Mouse (Mus musculus) heart, embryonic 13.5 days (tissue): ENCODE data around the gene Cab39. TPM values are rescaled to one million over a fixed set of nuclear protein-coding genes. Genes with fewer than 3 reads are reported as not detected.
"Not testable (repeated sequence)": the region's sequence is repeated elsewhere in the genome, so short reads cannot be mapped to it uniquely, and the experiment has no call there.

Source experiments
- ATAC-seq: fragments of 200-750 bp; cut with Nextera tagmentation; 2 replicates; pipeline ENCODE4 v1.8.0; 2017; ENCODE audit warnings: moderate TSS enrichment; ENCODE audit not compliant: insufficient number of reproducible peaks, low FRiP score, low TSS enrichment; ENCODE audit errors: extremely low read depth
- H3K27ac ChIP-seq: fragments of 300-500 bp; sonication (generic); replicated peaks from 2 replicates; pipeline ENCODE4 v1.5.1; 2015; ENCODE audit warnings: moderate library complexity, mild to moderate bottlenecking, inconsistent platforms
- H3K27me3 ChIP-seq: fragments of 300-500 bp; sonication (generic); replicated peaks from 2 replicates; pipeline ENCODE4 v1.6.1; 2015; ENCODE audit warnings: mild to moderate bottlenecking, inconsistent platforms
- H3K36me3 ChIP-seq: fragments of 300-500 bp; sonication (generic); 2 replicates; pipeline ENCODE4 v1.6.1; 2015; ENCODE audit warnings: mild to moderate bottlenecking, inconsistent platforms
- H3K4me1 ChIP-seq: fragments of 300-500 bp; sonication (generic); 2 replicates; pipeline ENCODE4 v1.6.1; 2015; ENCODE audit warnings: inconsistent platforms
- H3K4me2 ChIP-seq: fragments of 300-500 bp; sonication (generic); 2 replicates; pipeline ENCODE4 v1.6.1; 2015; ENCODE audit warnings: inconsistent platforms, mild to moderate bottlenecking, moderate library complexity
- H3K4me3 ChIP-seq: fragments of 300-500 bp; sonication (generic); 2 replicates; pipeline ENCODE4 v1.5.1; 2015; ENCODE audit warnings: moderate library complexity, mild to moderate bottlenecking, inconsistent platforms
- H3K9ac ChIP-seq: fragments of 300-500 bp; sonication (generic); 2 replicates; pipeline ENCODE4 v1.6.1; 2015; ENCODE audit warnings: inconsistent platforms, mild to moderate bottlenecking, moderate library complexity
- H3K9me3 ChIP-seq: fragments of 300-500 bp; sonication (generic); 2 replicates; pipeline ENCODE4 v1.6.1; 2016; ENCODE audit warnings: inconsistent platforms
- WGBS: fragments of 180-500 bp; shearing (Covaris S2); methylation state at CpG from one replicate; pipeline ENCODE4 v1.1.7; 2015; ENCODE audit warnings: mixed read lengths; 5-methylcytosine and 5-hydroxymethylcytosine counted together
- polyA plus RNA-seq: library from polyadenylated mRNA; unstranded; fragments of >200 nt; fragmentation: Nextera tagmentation; extraction: Ambion mirVana; gene quantifications from 2 replicates; pipeline ENCODE4 v1.2.1, GENCODE M21; 2015

Cab39 gene
- polyA plus RNA-seq, 1 experiment from 2014 or later: 20.6 TPM

DNA sequence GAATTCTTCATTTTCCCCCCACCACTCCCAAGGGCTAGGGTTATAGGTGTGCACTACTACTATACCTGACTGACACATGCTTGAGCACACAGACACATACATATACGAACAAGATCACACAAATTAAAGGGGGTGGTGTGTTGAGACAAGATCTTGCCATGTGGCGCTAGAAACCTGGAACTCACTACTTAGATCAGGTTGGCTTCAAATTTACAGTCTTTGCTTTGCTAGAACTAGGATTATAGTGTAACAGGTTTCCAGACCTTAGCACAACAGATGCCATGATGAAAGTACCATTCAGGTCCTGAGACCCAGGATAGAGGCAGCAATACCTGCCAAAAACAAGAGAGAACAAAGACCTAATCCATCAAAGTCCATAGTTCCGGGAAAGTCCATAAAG lies 1.8 kb upstream of the Cab39 start:
- no peaks in the 10 kb centered on the region for H3K9me3 ChIP-seq
- H3K27ac ChIP-seq: no peak overlapping the region
- no peak overlapping the region for H3K9ac ChIP-seq
- WGBS: 79% methylated on average over 3 of the region's 3 CpGs
- peaks cover 8% of the 10 kb centered on the region for H3K36me3 ChIP-seq
- H3K27me3 ChIP-seq: no peaks in the 10 kb centered on the region
- H3K4me3 ChIP-seq: no peak overlapping the region
- H3K4me2 ChIP-seq: no peak overlapping the region
- ATAC-seq: no peak
- peaks cover 19% of the 10 kb centered on the region for H3K4me1 ChIP-seq

DNA sequence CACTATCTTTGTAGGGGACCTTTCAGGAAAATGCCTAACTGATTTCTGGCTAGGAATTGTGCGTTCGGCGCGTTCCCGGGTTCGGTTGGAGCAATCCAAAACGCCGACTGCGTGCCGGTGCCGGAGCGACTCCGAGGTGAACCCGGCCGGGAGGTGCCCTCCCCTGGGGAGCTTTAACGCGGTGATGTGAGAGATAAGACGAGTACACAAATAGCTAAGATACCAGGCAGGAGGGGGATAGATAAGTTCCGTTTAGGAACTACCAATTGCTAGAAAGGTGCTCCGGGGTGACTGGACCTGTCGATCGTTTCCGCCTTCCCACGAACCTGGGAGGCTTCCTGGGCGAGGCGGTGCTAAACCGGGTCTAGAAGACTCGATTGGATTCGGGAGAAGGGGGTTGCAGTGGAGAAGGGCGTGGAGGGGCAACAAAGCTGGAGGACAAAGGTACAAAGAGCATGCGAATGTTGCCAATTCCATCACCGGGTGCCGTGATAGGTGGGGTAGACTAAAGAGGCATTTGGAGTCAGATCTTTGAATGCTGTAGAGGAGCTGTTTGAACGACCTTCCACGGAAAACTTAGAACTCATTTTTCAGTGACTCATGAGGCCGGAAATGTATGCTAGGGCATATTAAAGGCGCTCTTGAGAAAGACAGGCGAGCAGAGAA lies 998 bp downstream of the Cab39 start:
- ATAC-seq: no peak; the same call in 1 of the 2 replicates

DNA sequence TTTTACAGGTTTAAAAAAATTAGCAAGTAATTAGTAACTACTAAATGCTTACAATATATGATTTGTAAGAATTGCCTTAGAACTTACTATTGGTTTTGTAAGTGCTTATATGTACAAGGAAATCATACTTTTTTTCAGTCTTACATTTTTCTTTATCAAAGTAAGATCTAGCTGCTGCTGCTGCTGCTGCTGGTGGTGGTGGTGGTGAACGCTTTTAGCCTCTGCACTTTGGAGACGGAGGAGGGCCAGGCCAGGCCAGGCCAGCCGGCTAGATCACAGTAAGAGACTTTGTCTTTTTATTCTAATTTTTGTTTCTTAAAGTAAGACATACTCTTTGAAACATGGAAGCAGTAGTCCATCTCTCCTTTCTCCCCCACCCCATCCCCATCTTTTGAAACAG lies 2.0 kb downstream of the Cab39 start:
- Histone ChIP-seq H3K4me3 (peak overlapping the region; percentile 31), H3K9me3 (no peaks in the 10 kb centered on the region), H3K27me3 (no peaks in the 10 kb centered on the region), H3K4me1 (peaks cover 38% of the 10 kb centered on the region), H3K27ac (no peak overlapping the region), H3K36me3 (peaks cover 12% of the 10 kb centered on the region), H3K9ac (peak overlapping the region; percentile 59; the same call in 1 of the 2 replicates), H3K4me2 (peak overlapping the region; percentile 84)
- 39% methylated on average over 3 of the region's 3 CpGs for WGBS
- ATAC-seq: no peak

More for the DNA sequence above, 998 bp downstream of the Cab39 start:
- H3K4me3 ChIP-seq: peak overlapping the region; percentile 99
- under 1% methylated on average over 38 of the region's 38 CpGs for WGBS
- peaks cover 32% of the 10 kb centered on the region for H3K4me1 ChIP-seq
- peak overlapping the region; percentile 99 for H3K9ac ChIP-seq
- no peaks in the 10 kb centered on the region for H3K27me3 ChIP-seq
- no peaks in the 10 kb centered on the region for H3K9me3 ChIP-seq
- H3K27ac ChIP-seq: peak overlapping the region; percentile 97
- H3K36me3 ChIP-seq: peaks cover 12% of the 10 kb centered on the region
- peak overlapping the region; percentile 84 for H3K4me2 ChIP-seq

DNA sequence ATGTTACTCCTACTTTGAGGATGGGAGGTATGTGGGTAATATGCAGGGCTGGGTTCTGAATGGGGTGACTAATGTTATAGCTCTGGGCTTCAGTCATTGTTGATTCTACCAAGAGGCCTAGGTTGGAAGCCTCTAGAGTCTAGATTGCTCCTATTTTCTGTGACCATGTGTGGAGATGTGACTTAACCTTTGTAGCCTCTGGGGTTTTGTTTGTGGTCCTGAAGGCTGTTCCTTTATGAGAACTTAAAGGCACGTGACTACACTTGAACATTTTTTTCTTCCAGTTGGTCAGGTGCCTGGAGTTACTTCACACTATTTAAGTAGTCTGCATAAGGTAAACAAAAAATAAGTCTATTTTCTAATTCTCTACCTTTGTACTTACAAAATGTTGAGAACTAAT lies 6.5 kb downstream of the Cab39 start:
- Histone ChIP-seq H3K36me3 (peaks cover 18% of the 10 kb centered on the region), H3K4me2 (no peak overlapping the region), H3K27ac (no peak overlapping the region), H3K9ac (no peak overlapping the region), H3K4me1 (peaks cover 46% of the 10 kb centered on the region), H3K4me3 (no peak overlapping the region), H3K27me3 (no peaks in the 10 kb centered on the region), H3K9me3 (no peaks in the 10 kb centered on the region)
- 73% methylated on average over 1 of the region's 1 CpGs for WGBS
- no peak for ATAC-seq

DNA sequence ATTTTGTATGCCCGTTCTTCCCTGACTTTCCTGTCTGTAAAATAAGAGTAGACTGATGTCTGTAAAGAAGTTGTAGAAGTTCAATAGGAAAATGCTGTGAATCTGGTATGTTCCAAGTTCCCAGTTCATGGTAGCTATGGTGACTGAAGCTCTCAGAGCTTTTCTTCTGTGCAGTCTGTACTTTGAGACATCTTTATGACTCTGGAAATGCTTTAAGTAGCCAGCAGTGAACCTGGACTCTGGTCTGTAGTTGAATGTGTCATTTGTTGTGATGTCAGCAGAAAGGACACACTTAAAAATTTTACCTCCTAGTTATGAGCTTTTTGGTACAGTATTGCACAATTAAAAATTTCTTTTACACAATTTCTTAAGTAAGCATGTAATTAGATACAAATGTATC lies 9.3 kb downstream of the Cab39 start:
- Histone ChIP-seq H3K4me2 (no peak overlapping the region), H3K4me1 (peaks cover 46% of the 10 kb centered on the region), H3K9me3 (no peaks in the 10 kb centered on the region), H3K4me3 (no peak overlapping the region), H3K27ac (no peak overlapping the region), H3K36me3 (peaks cover 5% of the 10 kb centered on the region; the same call in 1 of the 2 replicates), H3K27me3 (no peaks in the 10 kb centered on the region), H3K9ac (no peak overlapping the region)
- 88% methylated on average over 1 of the region's 1 CpGs for WGBS
- ATAC-seq: no peak

DNA sequence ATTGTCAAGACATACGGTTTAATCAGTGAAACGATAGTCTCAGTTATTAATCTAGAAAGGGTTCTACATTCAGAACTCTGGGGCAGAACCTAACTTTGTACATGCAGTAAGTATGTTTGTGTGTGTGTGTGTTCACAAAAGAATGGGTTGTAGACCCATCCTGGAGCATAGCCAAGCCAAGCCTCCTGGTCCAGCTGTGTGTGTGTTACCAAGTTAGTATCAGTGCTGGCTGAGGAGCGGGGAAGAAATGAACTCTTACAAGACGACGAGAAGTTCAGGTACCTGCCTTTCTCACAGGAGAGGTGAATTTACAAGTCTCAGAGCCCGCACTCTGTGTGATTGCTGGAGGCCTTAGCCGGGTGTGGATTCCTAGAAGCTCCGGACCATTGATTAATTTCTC lies 11.3 kb downstream of the Cab39 start:
- H3K9me3 ChIP-seq: no peaks in the 10 kb centered on the region
- H3K4me3 ChIP-seq: no peak overlapping the region
- no peak overlapping the region for H3K9ac ChIP-seq
- H3K27me3 ChIP-seq: no peaks in the 10 kb centered on the region
- WGBS: 87% methylated on average over 8 of the region's 8 CpGs
- no peak overlapping the region for H3K4me2 ChIP-seq
- ATAC-seq: no peak
- H3K27ac ChIP-seq: no peak overlapping the region
- H3K36me3 ChIP-seq: 0 out of 2 replicates have a peak, but pooled peaks cover 5% of the 10 kb centered on the region
- peaks cover 53% of the 10 kb centered on the region for H3K4me1 ChIP-seq

DNA sequence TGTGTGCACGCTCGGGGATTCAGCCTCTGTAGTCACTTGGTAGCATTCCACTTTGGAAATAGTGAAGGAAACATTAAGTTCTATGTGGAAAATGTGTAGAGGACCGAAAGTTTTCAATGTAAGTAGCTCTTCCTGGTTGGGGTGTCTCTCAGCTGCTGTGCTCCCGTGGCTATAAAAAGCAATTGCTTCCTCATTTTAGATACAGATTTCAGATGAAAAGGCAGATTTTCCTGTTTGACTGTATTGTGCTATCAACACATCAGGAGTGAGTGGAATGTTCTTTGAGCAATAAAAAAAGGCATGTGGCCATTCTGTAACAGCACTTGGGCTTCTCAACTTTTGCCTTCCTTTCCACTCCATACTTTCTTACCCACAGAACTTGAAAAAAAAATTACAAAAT lies 16.0 kb downstream of the Cab39 start:
- H3K4me1 ChIP-seq: peaks cover 79% of the 10 kb centered on the region
- ATAC-seq: no peak
- 0 out of 2 replicates have a peak overlapping the region, but pooled peaks have one; percentile 28 for H3K27ac ChIP-seq
- H3K4me2 ChIP-seq: no peak overlapping the region
- 65% methylated on average over 4 of the region's 4 CpGs for WGBS
- no peaks in the 10 kb centered on the region for H3K9me3 ChIP-seq
- H3K4me3 ChIP-seq: no peak overlapping the region
- 0 out of 2 replicates have a peak, but pooled peaks cover 4% of the 10 kb centered on the region for H3K36me3 ChIP-seq
- H3K27me3 ChIP-seq: no peaks in the 10 kb centered on the region
- no peak overlapping the region for H3K9ac ChIP-seq

DNA sequence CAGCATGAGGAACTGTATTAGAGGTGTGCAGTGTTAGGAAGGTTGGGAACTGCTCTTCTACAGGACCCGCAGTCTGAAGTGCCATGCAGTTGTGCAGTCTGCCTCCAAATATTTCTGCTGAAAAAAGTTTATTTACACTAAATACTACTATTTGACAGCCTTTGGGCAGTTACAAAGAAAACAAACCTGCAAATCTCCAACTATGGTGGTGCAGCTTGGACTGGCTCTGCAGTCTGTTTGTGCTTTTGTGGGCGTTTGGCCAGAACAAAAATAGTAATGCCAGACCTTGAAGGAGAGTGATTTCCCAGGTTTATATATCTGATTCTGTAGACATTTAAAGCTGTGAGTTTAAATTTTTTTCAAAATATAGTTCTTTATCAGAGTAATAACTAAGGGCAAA lies 17.1 kb downstream of the Cab39 start:
- Histone ChIP-seq H3K27ac (peak overlapping the region; percentile 75), H3K9ac (no peak overlapping the region), H3K36me3 (no peaks in the 10 kb centered on the region), H3K4me1 (peaks cover 78% of the 10 kb centered on the region), H3K4me2 (peak overlapping the region; percentile 22; the same call in 1 of the 2 replicates), H3K9me3 (no peaks in the 10 kb centered on the region), H3K27me3 (no peaks in the 10 kb centered on the region), H3K4me3 (no peak overlapping the region)
- ATAC-seq: no peak
- WGBS: 48% methylated on average over 2 of the region's 2 CpGs

DNA sequence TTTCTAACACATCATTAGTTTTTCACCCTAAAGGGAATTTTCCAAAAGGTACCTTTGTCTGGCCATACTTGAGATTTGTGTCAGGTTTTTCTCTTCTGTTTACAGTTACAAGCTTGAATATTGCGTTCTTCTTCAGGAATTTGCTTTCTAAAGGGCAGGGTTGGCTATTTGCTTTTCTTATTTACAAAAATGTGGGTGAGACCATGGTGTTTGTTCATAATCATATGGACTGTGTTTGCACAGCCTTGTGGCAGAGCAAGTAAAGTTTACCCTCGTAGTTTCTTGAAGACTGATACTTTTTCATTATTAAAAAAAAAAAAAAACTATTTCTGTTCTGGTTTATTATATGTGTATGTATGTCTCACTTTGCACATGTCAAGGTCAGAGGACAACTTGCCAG lies 17.5 kb downstream of the Cab39 start:
- Histone ChIP-seq H3K9me3 (no peaks in the 10 kb centered on the region), H3K27ac (peak overlapping the region; percentile 73), H3K9ac (no peak overlapping the region), H3K4me3 (no peak overlapping the region), H3K4me2 (no peak overlapping the region), H3K4me1 (peaks cover 79% of the 10 kb centered on the region), H3K27me3 (no peaks in the 10 kb centered on the region), H3K36me3 (no peaks in the 10 kb centered on the region)
- no peak for ATAC-seq
- WGBS: 79% methylated on average over 2 of the region's 2 CpGs

DNA sequence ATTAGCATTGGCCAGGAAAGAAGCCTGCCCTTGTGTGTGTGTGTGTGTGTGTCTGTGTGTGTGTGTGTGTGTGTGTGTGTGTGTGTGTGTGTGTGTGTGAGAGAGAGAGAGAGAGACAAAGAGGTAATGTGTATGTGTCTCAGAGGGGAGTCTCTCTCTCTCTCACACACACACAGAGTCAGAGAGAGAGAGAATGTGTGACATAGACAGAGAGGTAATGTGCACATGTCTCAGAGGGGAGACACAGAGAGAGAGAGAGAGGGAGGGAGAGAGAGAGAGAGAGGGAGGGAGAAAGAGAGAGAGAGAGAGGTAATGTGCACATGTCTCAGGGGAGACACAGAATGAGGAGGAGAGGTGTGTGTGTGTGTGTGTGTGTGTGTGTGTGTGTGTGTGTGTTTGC lies 21.0 kb downstream of the Cab39 start:
- not testable (repeated sequence) for ATAC-seq, H3K4me3 ChIP-seq, H3K9ac ChIP-seq, H3K4me2 ChIP-seq, H3K27me3 ChIP-seq, H3K9me3 ChIP-seq, H3K27ac ChIP-seq
- Histone ChIP-seq H3K4me1 (peaks cover 65% of the 10 kb centered on the region), H3K36me3 (peaks cover 13% of the 10 kb centered on the region)

DNA sequence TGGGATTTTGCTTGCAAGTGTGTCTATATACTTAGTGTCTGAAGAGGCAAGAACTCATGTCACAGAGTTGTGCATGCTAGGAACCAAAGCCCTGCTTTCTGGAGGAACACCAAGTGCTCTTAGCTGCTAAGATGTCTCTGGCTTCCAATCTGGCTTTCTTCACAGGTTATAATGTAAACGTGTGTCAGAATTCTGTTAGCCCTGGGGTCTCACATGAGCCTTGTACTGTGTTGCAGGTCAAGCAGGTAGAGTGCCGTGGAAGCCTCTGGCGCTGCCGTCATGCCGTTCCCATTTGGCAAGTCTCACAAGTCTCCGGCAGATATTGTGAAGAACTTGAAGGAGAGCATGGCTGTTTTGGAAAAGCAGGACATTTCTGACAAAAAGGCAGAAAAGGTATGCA lies 24.9 kb downstream of the Cab39 start:
- no peak overlapping the region for H3K9ac ChIP-seq
- no peak for ATAC-seq
- no peaks in the 10 kb centered on the region for H3K27me3 ChIP-seq
- peaks cover 50% of the 10 kb centered on the region for H3K4me1 ChIP-seq
- H3K27ac ChIP-seq: no peak overlapping the region
- H3K4me2 ChIP-seq: no peak overlapping the region
- peaks cover 42% of the 10 kb centered on the region for H3K36me3 ChIP-seq
- no peak overlapping the region for H3K4me3 ChIP-seq
- no peaks in the 10 kb centered on the region for H3K9me3 ChIP-seq
- 91% methylated on average over 6 of the region's 6 CpGs for WGBS

DNA sequence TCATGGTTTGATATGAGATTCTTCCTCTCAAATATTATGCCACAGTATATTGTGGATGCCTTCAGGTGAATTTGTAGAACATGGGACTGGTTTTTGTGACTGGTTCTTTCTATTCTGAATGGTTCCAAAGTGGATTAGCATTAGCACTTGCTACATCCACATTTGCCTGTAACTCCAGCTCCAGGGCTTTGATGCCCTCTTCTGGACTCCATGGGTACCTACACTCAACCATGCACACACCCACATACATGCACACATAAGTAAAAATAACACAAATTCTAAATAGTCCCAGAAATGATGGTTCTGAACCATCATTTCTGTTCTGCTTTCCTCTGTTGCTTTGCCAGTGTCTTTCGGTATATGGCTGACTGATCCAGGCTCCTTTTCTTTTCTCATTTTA lies 26.5 kb downstream of the Cab39 start:
- H3K27ac ChIP-seq: no peak overlapping the region
- H3K4me2 ChIP-seq: no peak overlapping the region
- ATAC-seq: no peak
- 98% methylated on average over 1 of the region's 1 CpGs for WGBS
- H3K9me3 ChIP-seq: no peaks in the 10 kb centered on the region
- H3K9ac ChIP-seq: no peak overlapping the region
- peaks cover 38% of the 10 kb centered on the region for H3K4me1 ChIP-seq
- peaks cover 45% of the 10 kb centered on the region for H3K36me3 ChIP-seq
- no peaks in the 10 kb centered on the region for H3K27me3 ChIP-seq
- no peak overlapping the region for H3K4me3 ChIP-seq
